ENCODE assay signal across 9 mouse cellular contexts in genomic region chr11:117130888-117131287, GRCm38 (mm10). TPM values are rescaled to one million over a fixed set of nuclear protein-coding genes. Genes with fewer than 3 reads are reported as not detected.
DNase-seq lines count a peak whose midpoint lies in the region; ATAC-seq lines count a peak whose summit lies in the region.
"Had no signal": no experiment of that assay in that cellular context is flagged by ENCODE, and none has a peak within 500 bp of the region (broad histone marks: within the 10 kb centered on the region; RNA-seq: fewer than 3 reads in every experiment).

No protein-coding gene starts in this region.

- no peak for ATAC-seq in embryonic facial prominence, embryonic 13.5 days (ENCODE audit: insufficient number of reproducible peaks, insufficient read depth, low FRiP score, low TSS enrichment, low read depth)
- peak; percentile 26; the same call in 1 of the 2 replicates for ATAC-seq in intestine, embryonic 16.5 days
- ATAC-seq: forebrain, postnatal 0 days had no signal

- peaks cover 4% of the 10 kb centered on the region; the same call in 1 of the 2 replicates for H3K36me3 ChIP-seq in embryonic facial prominence, embryonic 13.5 days
- H3K36me3 ChIP-seq in intestine, embryonic 16.5 days (ENCODE audit: control insufficient read depth, insufficient read depth, low read length) = no peaks in the 10 kb centered on the region

- no peak overlapping the region for H3K4me3 ChIP-seq in embryonic facial prominence, embryonic 13.5 days
- no peak overlapping the region for H3K4me3 ChIP-seq in intestine, embryonic 16.5 days (ENCODE audit: low read length)

- H3K9me3 ChIP-seq in embryonic facial prominence, embryonic 13.5 days = no peaks in the 10 kb centered on the region
- H3K9me3 ChIP-seq in intestine, embryonic 16.5 days (ENCODE audit: control insufficient read depth, low read length) = no peaks in the 10 kb centered on the region

- peak; percentile 44 to 65 for DNase-seq in cerebellum, postnatal 25 days
- no peak for DNase-seq in cerebellum, postnatal 4 days (ENCODE audit: low spot score in 2 of 2)
- peak; percentile 69 for DNase-seq in left cerebral cortex, postnatal 4 days
- DNase-seq in left cerebral cortex, postnatal 36 days (ENCODE audit: low spot score in 2 of 2) = no peak
- no peak for DNase-seq in ovary, postnatal 14 days (ENCODE audit: low spot score)
- DNase-seq in spleen, adult 12 weeks (ENCODE audit: low spot score) = no peak
- DNase-seq: forebrain, postnatal 0 days had no signal

- H3K27ac ChIP-seq in embryonic facial prominence, embryonic 13.5 days = peak overlapping the region; percentile 83
- H3K27ac ChIP-seq in intestine, embryonic 16.5 days (ENCODE audit: low read length) = peak overlapping the region; percentile 67

- H3K4me2 ChIP-seq in embryonic facial prominence, embryonic 13.5 days = no peak overlapping the region
- no peak overlapping the region for H3K4me2 ChIP-seq in intestine, embryonic 16.5 days (ENCODE audit: low read depth, low read length)

- H3K9ac ChIP-seq in embryonic facial prominence, embryonic 13.5 days = 0 out of 2 replicates have a peak overlapping the region, but pooled peaks have one; percentile 37
- H3K9ac ChIP-seq in intestine, embryonic 16.5 days (ENCODE audit: low read depth, low read length) = no peak overlapping the region
- H3K9ac ChIP-seq: forebrain, postnatal 0 days had no signal

- intact Hi-C loops in left cerebral cortex, postnatal 4 days (cut with DNase I) = loop anchor here (10.0 kb wide), 1 partner anchor 56 kb away; no protein-coding TSS in a partner anchor
- intact Hi-C loops in left cerebral cortex, postnatal 36 days (cut with DNase I) = no loop called here

- peaks cover 73% of the 10 kb centered on the region for H3K4me1 ChIP-seq in embryonic facial prominence, embryonic 13.5 days
- H3K4me1 ChIP-seq in intestine, embryonic 16.5 days (ENCODE audit: control insufficient read depth, insufficient read depth, low read length) = peaks cover 50% of the 10 kb centered on the region

- H3K27me3 ChIP-seq in embryonic facial prominence, embryonic 13.5 days = no peaks in the 10 kb centered on the region
- no peaks in the 10 kb centered on the region for H3K27me3 ChIP-seq in intestine, embryonic 16.5 days (replicated peaks; ENCODE audit: control insufficient read depth, insufficient read depth, low read length)

- 19% methylated on average over 5 of the region's 5 CpGs for WGBS in embryonic facial prominence, embryonic 13.5 days
- WGBS in intestine, embryonic 16.5 days = 43% methylated on average over 5 of the region's 5 CpGs

RNA-seq across cellular contexts. Expression of gene Sec14l1, which starts 15.9 kb away (rescaled TPM):
- total RNA-seq in left cerebral cortex, postnatal 4 days (2021) = 100 to 1,000 TPM; 127 to 130 TPM
- 100 to 1,000 TPM; 210 to 217 TPM for total RNA-seq in left cerebral cortex, postnatal 36 days (2021)
- polyA plus RNA-seq in embryonic facial prominence, embryonic 13.5 days (2015; fragmentation: Nextera tagmentation; extraction: Ambion mirVana) = 44.3 and 47.3 TPM in 2 replicates
- 28.5 and 29.5 TPM in 2 replicates for polyA plus RNA-seq in intestine, embryonic 16.5 days (2015; fragmentation: Nextera tagmentation; extraction: Ambion mirVana)

Comparison
In these comparisons a context has a peak if more than half of its experiments do, and no peak if none do; other contexts are left out.
1. DNase-seq: peak in cerebellum, postnatal 25 days (2 of 2) and left cerebral cortex, postnatal 4 days (single experiment); none in cerebellum, postnatal 4 days (0 of 2), left cerebral cortex, postnatal 36 days (0 of 2), ovary, postnatal 14 days (single experiment) and spleen, adult 12 weeks (single experiment).